Mouse (Mus musculus): Measurements from ENCODE around the gene Zfp1.
"Not testable (repeated sequence)": the region's sequence is repeated elsewhere in the genome, so short reads cannot be mapped to it uniquely, and the experiment has no call there.

The Zfp1 gene

GRCm38 (mm10) chr8:111625694-111626527 is 17.3 kb upstream of the Zfp1 start:
- DNase-seq (ENCODE audit: low read depth, low spot score) = peak; percentile 95

GRCm38 (mm10) chr8:111626528-111626820 is 16.7 kb upstream of the Zfp1 start:
- DNase-seq (ENCODE audit: low read depth, low spot score) = no peak

- no peak for DNase-seq (ENCODE audit: low read depth, low spot score)
These were observed 16.3 kb upstream of the Zfp1 start for GRCm38 (mm10) chr8:111626933-111627332.

- no peak for DNase-seq (ENCODE audit: low read depth, low spot score)
These were observed 15.3 kb upstream of the Zfp1 start for GRCm38 (mm10) chr8:111627923-111628322.

GRCm38 (mm10) chr8:111628401-111628800 is 14.8 kb upstream of the Zfp1 start:
- DNase-seq (ENCODE audit: low read depth, low spot score) = no peak

- no peak for DNase-seq (ENCODE audit: low read depth, low spot score)
These were observed 14.2 kb upstream of the Zfp1 start for GRCm38 (mm10) chr8:111628894-111629501.

- no peak for DNase-seq (ENCODE audit: low read depth, low spot score)
These were observed 13.1 kb upstream of the Zfp1 start, which contains the start of gene Ldhd for GRCm38 (mm10) chr8:111630105-111630521. Gene Ldhd, minus strand, starts transcription at chr8:111630374.

- DNase-seq (ENCODE audit: low read depth, low spot score) = no peak
These were observed 11.6 kb upstream of the Zfp1 start for GRCm38 (mm10) chr8:111631589-111631988.

- no peak for DNase-seq (ENCODE audit: low read depth, low spot score)
These were observed 10.2 kb upstream of the Zfp1 start for GRCm38 (mm10) chr8:111632976-111633375.

- no peak for DNase-seq (ENCODE audit: low read depth, low spot score)
These were observed 5.1 kb upstream of the Zfp1 start for GRCm38 (mm10) chr8:111638086-111638485.

GRCm38 (mm10) chr8:111641064-111641463 is 2.1 kb upstream of the Zfp1 start:
- no peak for DNase-seq (ENCODE audit: low read depth, low spot score)

- no peak for DNase-seq (ENCODE audit: low read depth, low spot score)
These were observed 705 bp upstream of the Zfp1 start for GRCm38 (mm10) chr8:111642496-111642895.

GRCm38 (mm10) chr8:111642939-111643263 is 300 bp upstream of the Zfp1 start:
- no peak for DNase-seq (ENCODE audit: low read depth, low spot score)

- DNase-seq (ENCODE audit: low read depth, low spot score) = not testable (repeated sequence)
These were observed 1.3 kb downstream of the Zfp1 start for GRCm38 (mm10) chr8:111644286-111645051.

GRCm38 (mm10) chr8:111645715-111646114 is 2.5 kb downstream of the Zfp1 start:
- DNase-seq (ENCODE audit: low read depth, low spot score) = no peak

- DNase-seq (ENCODE audit: low read depth, low spot score) = peak; percentile 95
These were observed 5.6 kb downstream of the Zfp1 start for GRCm38 (mm10) chr8:111648834-111649233.

- peak; percentile 90 for DNase-seq (ENCODE audit: low read depth, low spot score)
These were observed 7.5 kb downstream of the Zfp1 start for GRCm38 (mm10) chr8:111650651-111651050.

- DNase-seq (ENCODE audit: low read depth, low spot score) = no peak
These were observed 10.3 kb downstream of the Zfp1 start for GRCm38 (mm10) chr8:111653524-111653923.

GRCm38 (mm10) chr8:111657312-111657854 is 14.2 kb downstream of the Zfp1 start:
- DNase-seq (ENCODE audit: low read depth, low spot score) = no peak

GRCm38 (mm10) chr8:111658819-111659423 is 15.7 kb downstream of the Zfp1 start:
- no peak for DNase-seq (ENCODE audit: low read depth, low spot score)

- DNase-seq (ENCODE audit: low read depth, low spot score) = peak; percentile 86
These were observed 19.3 kb downstream of the Zfp1 start for GRCm38 (mm10) chr8:111662473-111662872.

GRCm38 (mm10) chr8:111666751-111667150 is 23.6 kb downstream of the Zfp1 start:
- DNase-seq (ENCODE audit: low read depth, low spot score) = no peak
